Mouse (Mus musculus): Measurements from ENCODE around the gene Gm10382. TPM values are rescaled to one million over a fixed set of nuclear protein-coding genes. Genes with fewer than 3 reads are reported as not detected.
"Not testable (repeated sequence)": the region's sequence is repeated elsewhere in the genome, so short reads cannot be mapped to it uniquely, and the experiment has no call there.

Gm10382 gene
- polyA plus RNA-seq, 1 experiment from 2014 or later: 0.28 TPM

- H3K4me3 ChIP-seq (ENCODE audit: low read depth, low read length); H3K4me2 ChIP-seq (ENCODE audit: low read depth, severe bottlenecking); H3K9ac ChIP-seq (ENCODE audit: low read length); H3K9me3 ChIP-seq (ENCODE audit: control insufficient read depth, low read length); H3K27ac ChIP-seq (replicated peaks; ENCODE audit: low read depth, low read length); H3K27me3 ChIP-seq (ENCODE audit: control insufficient read depth, insufficient read depth, low read length); ATAC-seq (ENCODE audit: insufficient number of reproducible peaks, low FRiP score, low TSS enrichment, low read depth); DNase-seq (ENCODE audit: low spot score); H3K4me1 ChIP-seq (ENCODE audit: control insufficient read depth, insufficient read depth, low read length): not testable (repeated sequence)
- H3K36me3 ChIP-seq (ENCODE audit: control insufficient read depth, insufficient read depth, low read length): peaks cover 11% of the 10 kb centered on the region
- 92% methylated on average over 5 of the region's 6 CpGs for WGBS
Observed at GRCm38 (mm10) chr5:125387295-125387694, 1.8 kb upstream of the Gm10382 start.

GRCm38 (mm10) chr5:125388358-125389092 is 597 bp upstream of the Gm10382 start:
- ATAC-seq (ENCODE audit: insufficient number of reproducible peaks, low FRiP score, low TSS enrichment, low read depth) (no peak), DNase-seq (ENCODE audit: low spot score) (no peak)
- Histone ChIP-seq H3K4me2 (ENCODE audit: low read depth, severe bottlenecking) (peak overlapping the region; percentile 79), H3K9me3 (ENCODE audit: control insufficient read depth, low read length) (no peaks in the 10 kb centered on the region), H3K27me3 (ENCODE audit: control insufficient read depth, insufficient read depth, low read length) (no peaks in the 10 kb centered on the region), H3K4me1 (ENCODE audit: control insufficient read depth, insufficient read depth, low read length) (peaks cover 11% of the 10 kb centered on the region; the same call in 1 of the 2 replicates), H3K36me3 (ENCODE audit: control insufficient read depth, insufficient read depth, low read length) (peaks cover 11% of the 10 kb centered on the region), H3K4me3 (ENCODE audit: low read depth, low read length) (peak overlapping the region; percentile 100), H3K9ac (ENCODE audit: low read length) (peak overlapping the region; percentile 49; the same call in 1 of the 2 replicates), H3K27ac (replicated peaks; ENCODE audit: low read depth, low read length) (no peak overlapping the region)
- WGBS: 29% methylated on average over 13 of the region's 13 CpGs

- no peaks in the 10 kb centered on the region for H3K9me3 ChIP-seq (ENCODE audit: control insufficient read depth, low read length)
- ATAC-seq (ENCODE audit: insufficient number of reproducible peaks, low FRiP score, low TSS enrichment, low read depth) (peak; percentile 62), DNase-seq (ENCODE audit: low spot score) (peak; percentile 93)
- H3K9ac ChIP-seq (ENCODE audit: low read length): peak within 1 kb of the TSS; percentile 97
- peak within 1 kb of the TSS; percentile 86 for H3K27ac ChIP-seq (replicated peaks; ENCODE audit: low read depth, low read length)
- H3K4me3 ChIP-seq (ENCODE audit: low read depth, low read length): peak within 1 kb of the TSS; percentile 100
- peaks cover 21% of the 10 kb centered on the region for H3K4me1 ChIP-seq (ENCODE audit: control insufficient read depth, insufficient read depth, low read length)
- H3K27me3 ChIP-seq (ENCODE audit: control insufficient read depth, insufficient read depth, low read length): no peaks in the 10 kb centered on the region
- 1% methylated on average over 65 of the region's 69 CpGs for WGBS
- peak within 1 kb of the TSS; percentile 79 for H3K4me2 ChIP-seq (ENCODE audit: low read depth, severe bottlenecking)
- peaks cover 11% of the 10 kb centered on the region for H3K36me3 ChIP-seq (ENCODE audit: control insufficient read depth, insufficient read depth, low read length)
Observed at GRCm38 (mm10) chr5:125389579-125390441, 688 bp downstream of the Gm10382 start, which contains the start of gene Ubc. Ubc (minus strand) TSS chr5:125390202.

GRCm38 (mm10) chr5:125390906-125391477 is 1.9 kb downstream of the Gm10382 start:
- ATAC-seq (ENCODE audit: insufficient number of reproducible peaks, low FRiP score, low TSS enrichment, low read depth) (no peak), DNase-seq (ENCODE audit: low spot score) (no peak)
- no peaks in the 10 kb centered on the region for H3K9me3 ChIP-seq (ENCODE audit: control insufficient read depth, low read length)
- no peak overlapping the region for H3K4me3 ChIP-seq (ENCODE audit: low read depth, low read length)
- no peak overlapping the region for H3K27ac ChIP-seq (replicated peaks; ENCODE audit: low read depth, low read length)
- H3K9ac ChIP-seq (ENCODE audit: low read length): no peak overlapping the region
- peaks cover 24% of the 10 kb centered on the region for H3K4me1 ChIP-seq (ENCODE audit: control insufficient read depth, insufficient read depth, low read length)
- H3K4me2 ChIP-seq (ENCODE audit: low read depth, severe bottlenecking): no peak overlapping the region
- WGBS: 93% methylated on average over 3 of the region's 3 CpGs
- H3K27me3 ChIP-seq (ENCODE audit: control insufficient read depth, insufficient read depth, low read length): no peaks in the 10 kb centered on the region
- H3K36me3 ChIP-seq (ENCODE audit: control insufficient read depth, insufficient read depth, low read length): peaks cover 2% of the 10 kb centered on the region; the same call in 1 of the 2 replicates

GRCm38 (mm10) chr5:125391609-125392008 is 2.5 kb downstream of the Gm10382 start:
- no peaks in the 10 kb centered on the region for H3K9me3 ChIP-seq (ENCODE audit: control insufficient read depth, low read length)
- H3K4me3 ChIP-seq (ENCODE audit: low read depth, low read length): no peak overlapping the region
- H3K9ac ChIP-seq (ENCODE audit: low read length): no peak overlapping the region
- no peak overlapping the region for H3K27ac ChIP-seq (replicated peaks; ENCODE audit: low read depth, low read length)
- DNase-seq (ENCODE audit: low spot score): no peak
- peaks cover 24% of the 10 kb centered on the region for H3K4me1 ChIP-seq (ENCODE audit: control insufficient read depth, insufficient read depth, low read length)
- no peaks in the 10 kb centered on the region for H3K27me3 ChIP-seq (ENCODE audit: control insufficient read depth, insufficient read depth, low read length)
- 88% methylated on average over 5 of the region's 5 CpGs for WGBS
- H3K36me3 ChIP-seq (ENCODE audit: control insufficient read depth, insufficient read depth, low read length): 0 out of 2 replicates have a peak, but pooled peaks cover 2% of the 10 kb centered on the region
- no peak overlapping the region for H3K4me2 ChIP-seq (ENCODE audit: low read depth, severe bottlenecking)
- no peak for ATAC-seq (ENCODE audit: insufficient number of reproducible peaks, low FRiP score, low TSS enrichment, low read depth)

GRCm38 (mm10) chr5:125392176-125392575 is 3.1 kb downstream of the Gm10382 start:
- H3K36me3 ChIP-seq (ENCODE audit: control insufficient read depth, insufficient read depth, low read length); H3K9me3 ChIP-seq (ENCODE audit: control insufficient read depth, low read length); DNase-seq (ENCODE audit: low spot score); H3K4me3 ChIP-seq (ENCODE audit: low read depth, low read length); H3K27me3 ChIP-seq (ENCODE audit: control insufficient read depth, insufficient read depth, low read length); H3K4me2 ChIP-seq (ENCODE audit: low read depth, severe bottlenecking); H3K9ac ChIP-seq (ENCODE audit: low read length); ATAC-seq (ENCODE audit: insufficient number of reproducible peaks, low FRiP score, low TSS enrichment, low read depth): not testable (repeated sequence)
- Histone ChIP-seq H3K27ac (replicated peaks; ENCODE audit: low read depth, low read length) (peak overlapping the region; percentile 98; the same call in 1 of the 2 replicates), H3K4me1 (ENCODE audit: control insufficient read depth, insufficient read depth, low read length) (peaks cover 24% of the 10 kb centered on the region)
- 91% methylated on average over 4 of the region's 4 CpGs for WGBS

GRCm38 (mm10) chr5:125392618-125392976 is 3.5 kb downstream of the Gm10382 start:
- H3K36me3 ChIP-seq (ENCODE audit: control insufficient read depth, insufficient read depth, low read length): 0 out of 2 replicates have a peak, but pooled peaks cover 2% of the 10 kb centered on the region
- WGBS: 43% methylated on average over 1 of the region's 1 CpGs
- ATAC-seq (ENCODE audit: insufficient number of reproducible peaks, low FRiP score, low TSS enrichment, low read depth) (no peak), DNase-seq (ENCODE audit: low spot score) (no peak)
- H3K9me3 ChIP-seq (ENCODE audit: control insufficient read depth, low read length): no peaks in the 10 kb centered on the region
- H3K4me1 ChIP-seq (ENCODE audit: control insufficient read depth, insufficient read depth, low read length): peaks cover 24% of the 10 kb centered on the region
- no peak overlapping the region for H3K4me3 ChIP-seq (ENCODE audit: low read depth, low read length)
- H3K9ac ChIP-seq (ENCODE audit: low read length): peak overlapping the region; percentile 61
- peak overlapping the region; percentile 98 for H3K27ac ChIP-seq (replicated peaks; ENCODE audit: low read depth, low read length)
- H3K27me3 ChIP-seq (ENCODE audit: control insufficient read depth, insufficient read depth, low read length): no peaks in the 10 kb centered on the region
- H3K4me2 ChIP-seq (ENCODE audit: low read depth, severe bottlenecking): peak overlapping the region; percentile 55

- DNase-seq (ENCODE audit: low spot score) (peak; percentile 93), ATAC-seq (ENCODE audit: insufficient number of reproducible peaks, low FRiP score, low TSS enrichment, low read depth) (peak; percentile 87)
- H3K36me3 ChIP-seq (ENCODE audit: control insufficient read depth, insufficient read depth, low read length): 0 out of 2 replicates have a peak, but pooled peaks cover 2% of the 10 kb centered on the region
- WGBS: 1% methylated on average over 20 of the region's 20 CpGs
- peak overlapping the region; percentile 98 for H3K27ac ChIP-seq (replicated peaks; ENCODE audit: low read depth, low read length)
- H3K4me3 ChIP-seq (ENCODE audit: low read depth, low read length): peak overlapping the region; percentile 17
- H3K9me3 ChIP-seq (ENCODE audit: control insufficient read depth, low read length): no peaks in the 10 kb centered on the region
- no peaks in the 10 kb centered on the region for H3K27me3 ChIP-seq (ENCODE audit: control insufficient read depth, insufficient read depth, low read length)
- peak overlapping the region; percentile 55 for H3K4me2 ChIP-seq (ENCODE audit: low read depth, severe bottlenecking)
- peak overlapping the region; percentile 61 for H3K9ac ChIP-seq (ENCODE audit: low read length)
- peaks cover 24% of the 10 kb centered on the region for H3K4me1 ChIP-seq (ENCODE audit: control insufficient read depth, insufficient read depth, low read length)
Observed at GRCm38 (mm10) chr5:125392977-125393621, 4.0 kb downstream of the Gm10382 start.
